Mouse (Mus musculus): Measurements from ENCODE around the gene Bcap31. TPM values are rescaled to one million over a fixed set of nuclear protein-coding genes. Genes with fewer than 3 reads are reported as not detected.

Gene Bcap31
- polyA plus RNA-seq, 1 experiment from 2014 or later = 164 TPM

- WGBS = 78% methylated on average over 6 of the region's 6 CpGs
- Histone ChIP-seq H3K27me3 (no peaks in the 10 kb centered on the region), H3K4me3 (no peak overlapping the region), H3K4me2 (replicated peaks) (no peak overlapping the region), H3K36me3 (no peaks in the 10 kb centered on the region), H3K9me3 (no peaks in the 10 kb centered on the region), H3K27ac (no peak overlapping the region), H3K9ac (no peak overlapping the region), H3K4me1 (no peaks in the 10 kb centered on the region)
- ATAC-seq (ENCODE audit: insufficient number of reproducible peaks, insufficient read depth, low FRiP score, low TSS enrichment) = no peak
Observed at GRCm38 (mm10) chrX:73653392-73653791, 62.6 kb downstream of the Bcap31 start.

GRCm38 (mm10) chrX:73650869-73651268 lies 65.1 kb downstream of the Bcap31 start:
- no peaks in the 10 kb centered on the region for H3K9me3 ChIP-seq
- ATAC-seq (ENCODE audit: insufficient number of reproducible peaks, insufficient read depth, low FRiP score, low TSS enrichment) = no peak
- H3K36me3 ChIP-seq = no peaks in the 10 kb centered on the region
- 80% methylated on average over 3 of the region's 3 CpGs for WGBS
- no peak overlapping the region for H3K4me3 ChIP-seq
- no peak overlapping the region for H3K9ac ChIP-seq
- no peaks in the 10 kb centered on the region for H3K27me3 ChIP-seq
- H3K27ac ChIP-seq = no peak overlapping the region
- H3K4me1 ChIP-seq = no peaks in the 10 kb centered on the region
- no peak overlapping the region for H3K4me2 ChIP-seq (replicated peaks)

GRCm38 (mm10) chrX:73645121-73645520 lies 70.9 kb downstream of the Bcap31 start:
- Histone ChIP-seq H3K9ac (no peak overlapping the region), H3K4me3 (no peak overlapping the region), H3K27me3 (peaks cover 5% of the 10 kb centered on the region), H3K4me2 (replicated peaks) (no peak overlapping the region), H3K9me3 (no peaks in the 10 kb centered on the region), H3K36me3 (no peaks in the 10 kb centered on the region), H3K4me1 (no peaks in the 10 kb centered on the region), H3K27ac (no peak overlapping the region)
- WGBS = 30% methylated on average over 4 of the region's 4 CpGs
- no peak for ATAC-seq (ENCODE audit: insufficient number of reproducible peaks, insufficient read depth, low FRiP score, low TSS enrichment)

- 24% methylated on average over 40 of the region's 41 CpGs for WGBS
- Histone ChIP-seq H3K4me3 (peak overlapping the region; percentile 35), H3K9ac (peak overlapping the region; percentile 45), H3K36me3 (no peaks in the 10 kb centered on the region), H3K9me3 (no peaks in the 10 kb centered on the region), H3K27ac (no peak overlapping the region), H3K4me2 (replicated peaks) (peak overlapping the region; percentile 59), H3K27me3 (peaks cover 43% of the 10 kb centered on the region), H3K4me1 (no peaks in the 10 kb centered on the region)
- ATAC-seq (ENCODE audit: insufficient number of reproducible peaks, insufficient read depth, low FRiP score, low TSS enrichment) = no peak
Observed at GRCm38 (mm10) chrX:73639901-73640469, 76.0 kb downstream of the Bcap31 start.

GRCm38 (mm10) chrX:73639255-73639675 lies 76.7 kb downstream of the Bcap31 start, which contains the start of gene Dusp9:
Dusp9 (plus strand) TSS chrX:73639419.
- ATAC-seq (ENCODE audit: insufficient number of reproducible peaks, insufficient read depth, low FRiP score, low TSS enrichment) = peak; percentile 81
- Histone ChIP-seq H3K36me3 (no peaks in the 10 kb centered on the region), H3K4me1 (no peaks in the 10 kb centered on the region), H3K9me3 (no peaks in the 10 kb centered on the region), H3K4me3 (peak within 1 kb of the TSS; percentile 35), H3K4me2 (replicated peaks) (peak within 1 kb of the TSS; percentile 59), H3K27ac (no peak within 1 kb of the TSS), H3K9ac (peak within 1 kb of the TSS; percentile 45), H3K27me3 (peaks cover 50% of the 10 kb centered on the region)
- 20% methylated on average over 28 of the region's 28 CpGs for WGBS

GRCm38 (mm10) chrX:73637415-73637814 lies 78.6 kb downstream of the Bcap31 start:
- 14% methylated on average over 17 of the region's 19 CpGs for WGBS
- no peak for ATAC-seq (ENCODE audit: insufficient number of reproducible peaks, insufficient read depth, low FRiP score, low TSS enrichment)
- Histone ChIP-seq H3K36me3 (no peaks in the 10 kb centered on the region), H3K4me1 (no peaks in the 10 kb centered on the region), H3K4me3 (peak overlapping the region; percentile 31), H3K4me2 (replicated peaks) (peak overlapping the region; percentile 57), H3K9ac (no peak overlapping the region), H3K9me3 (no peaks in the 10 kb centered on the region), H3K27ac (no peak overlapping the region), H3K27me3 (peaks cover 61% of the 10 kb centered on the region)

Other genes with a start within 250 kb of the Bcap31 start
- gene Bgn, start 232.6 kb downstream of the Bcap31 start, polyA plus RNA-seq (2016; fragmentation: Nextera tagmentation; extraction: Ambion mirVana) = 43.0 and 46.6 TPM in 2 replicates
- gene Atp2b3, start 213.1 kb downstream of the Bcap31 start, polyA plus RNA-seq (2016; fragmentation: Nextera tagmentation; extraction: Ambion mirVana) = 0.69 and 0.73 TPM in 2 replicates
- gene Dusp9, start 76.8 kb downstream of the Bcap31 start, polyA plus RNA-seq (2016; fragmentation: Nextera tagmentation; extraction: Ambion mirVana) = 23.2 and 23.7 TPM in 2 replicates
- 13.1 and 13.5 TPM in 2 replicates for gene Pnck, start 56.1 kb downstream of the Bcap31 start, polyA plus RNA-seq (2016; fragmentation: Nextera tagmentation; extraction: Ambion mirVana)
- gene Slc6a8, start 43.0 kb downstream of the Bcap31 start, polyA plus RNA-seq (2016; fragmentation: Nextera tagmentation; extraction: Ambion mirVana) = 8.3 and 9.0 TPM in 2 replicates
- 14.9 and 15.1 TPM in 2 replicates for gene Abcd1, start 422 bp upstream of the Bcap31 start, polyA plus RNA-seq (2016; fragmentation: Nextera tagmentation; extraction: Ambion mirVana)
- 0.24 and 0.29 TPM in 2 replicates for gene Plxnb3, start 40.9 kb upstream of the Bcap31 start, polyA plus RNA-seq (2016; fragmentation: Nextera tagmentation; extraction: Ambion mirVana)
- gene Srpk3, start 58.2 kb upstream of the Bcap31 start, polyA plus RNA-seq (2016; fragmentation: Nextera tagmentation; extraction: Ambion mirVana) = 5.6 and 9.6 TPM in 2 replicates
- 161 and 172 TPM in 2 replicates for gene Idh3g, start 70.7 kb upstream of the Bcap31 start, polyA plus RNA-seq (2016; fragmentation: Nextera tagmentation; extraction: Ambion mirVana)
- 140 and 143 TPM in 2 replicates for gene Ssr4, start 70.9 kb upstream of the Bcap31 start, polyA plus RNA-seq (2016; fragmentation: Nextera tagmentation; extraction: Ambion mirVana)
- gene Pdzd4, start 108.8 kb upstream of the Bcap31 start, polyA plus RNA-seq (2016; fragmentation: Nextera tagmentation; extraction: Ambion mirVana) = 1.7 and 2.1 TPM in 2 replicates
- gene Avpr2, start 175.9 kb upstream of the Bcap31 start, polyA plus RNA-seq (2016; fragmentation: Nextera tagmentation; extraction: Ambion mirVana) = 0.10 and 0.14 TPM in 2 replicates
- 5.9 and 7.2 TPM in 2 replicates for gene L1cam, start 179.9 kb upstream of the Bcap31 start, polyA plus RNA-seq (2016; fragmentation: Nextera tagmentation; extraction: Ambion mirVana)
- gene Arhgap4, start 205.7 kb upstream of the Bcap31 start, polyA plus RNA-seq (2016; fragmentation: Nextera tagmentation; extraction: Ambion mirVana) = 2.7 and 3.0 TPM in 2 replicates
- gene Naa10, start 205.8 kb upstream of the Bcap31 start, polyA plus RNA-seq (2016; fragmentation: Nextera tagmentation; extraction: Ambion mirVana) = 136 and 147 TPM in 2 replicates
- gene Renbp, start 214.7 kb upstream of the Bcap31 start, polyA plus RNA-seq (2016; fragmentation: Nextera tagmentation; extraction: Ambion mirVana) = 19.7 and 24.7 TPM in 2 replicates

All from embryonic facial prominence, embryonic 12.5 days (tissue).